Mouse (Mus musculus) limb, embryonic 11.5 days (tissue): Measurements from ENCODE around the gene Fhl2. TPM values are rescaled to one million over a fixed set of nuclear protein-coding genes. Genes with fewer than 3 reads are reported as not detected.

Experiments used
- ATAC-seq: fragments of 200-750 bp; cut with Nextera tagmentation; 2 replicates; pipeline ENCODE4 v1.8.0; 2017; ENCODE audit warnings: low read depth; ENCODE audit not compliant: insufficient number of reproducible peaks, low FRiP score, low TSS enrichment
- DNase-seq: peaks from one replicate; pipeline ENCODE4 v3.0.0-alpha.2; 2015; ENCODE audit warnings: low spot score
- H3K27ac ChIP-seq: fragments of 300-500 bp; sonication (generic); replicated peaks from 2 replicates; pipeline ENCODE4 v1.5.1; 2014; ENCODE audit warnings: low read depth, mild to moderate bottlenecking, low read length
- H3K27me3 ChIP-seq: fragments of 300-500 bp; sonication (generic); 2 replicates; pipeline ENCODE4 v1.6.1; 2014; ENCODE audit warnings: mild to moderate bottlenecking, low read length, mixed read lengths; ENCODE audit not compliant: control insufficient read depth, insufficient read depth
- H3K36me3 ChIP-seq: fragments of 300-500 bp; sonication (generic); 2 replicates; pipeline ENCODE4 v1.6.1; 2014; ENCODE audit warnings: mild to moderate bottlenecking, low read length, moderate library complexity, mixed read lengths; ENCODE audit not compliant: control insufficient read depth, insufficient read depth
- H3K4me1 ChIP-seq: fragments of 300-500 bp; sonication (generic); 2 replicates; pipeline ENCODE4 v1.6.1; 2014; ENCODE audit warnings: low read length, mixed read lengths; ENCODE audit not compliant: control insufficient read depth, insufficient read depth
- H3K4me2 ChIP-seq: fragments of 300-500 bp; sonication (generic); 2 replicates; pipeline ENCODE4 v1.6.1; 2014; ENCODE audit warnings: low read depth, mild to moderate bottlenecking, moderate library complexity; ENCODE audit not compliant: severe bottlenecking
- H3K4me3 ChIP-seq: fragments of 300-500 bp; sonication (generic); 2 replicates; pipeline ENCODE4 v1.5.1; 2014; ENCODE audit warnings: low read depth, low read length
- H3K9ac ChIP-seq: fragments of 300-500 bp; sonication (generic); 2 replicates; pipeline ENCODE4 v1.6.1; 2014; ENCODE audit warnings: mild to moderate bottlenecking, low read length
- H3K9me3 ChIP-seq: fragments of 300-500 bp; sonication (generic); 2 replicates; pipeline ENCODE4 v1.6.1; 2016; ENCODE audit warnings: low read length; ENCODE audit not compliant: control insufficient read depth
- WGBS: fragments of 180-500 bp; shearing (Covaris S2); extraction: QIAGEN DNeasy Blood & Tissue Kit; methylation state at CpG from one replicate; pipeline ENCODE4 v1.1.7; 2014; 5-methylcytosine and 5-hydroxymethylcytosine counted together
- polyA plus RNA-seq: library from polyadenylated mRNA; unstranded; fragments of >200 nt; fragmentation: Nextera tagmentation; extraction: Ambion mirVana; gene quantifications from 2 replicates; pipeline ENCODE4 v1.2.1, GENCODE M21; 2014

The Fhl2 gene
- polyA plus RNA-seq, 1 experiment from 2014 or later = 8.6 TPM

- Histone ChIP-seq H3K27me3 (no peaks in the 10 kb centered on the region), H3K4me1 (no peaks in the 10 kb centered on the region), H3K9ac (no peak overlapping the region), H3K36me3 (no peaks in the 10 kb centered on the region), H3K27ac (no peak overlapping the region), H3K4me3 (no peak overlapping the region), H3K4me2 (no peak overlapping the region), H3K9me3 (no peaks in the 10 kb centered on the region)
- 11% methylated on average over 2 of the region's 2 CpGs for WGBS
- ATAC-seq (no peak), DNase-seq (peak; percentile 31)
Measured at GRCm38 (mm10) chr1:43224171-43224570, 27.4 kb upstream of the Fhl2 start.

- ATAC-seq (no peak), DNase-seq (no peak)
- Histone ChIP-seq H3K4me2 (no peak overlapping the region), H3K4me3 (no peak overlapping the region), H3K27ac (no peak overlapping the region), H3K9me3 (no peaks in the 10 kb centered on the region), H3K4me1 (no peaks in the 10 kb centered on the region), H3K9ac (no peak overlapping the region), H3K36me3 (no peaks in the 10 kb centered on the region), H3K27me3 (no peaks in the 10 kb centered on the region)
- 93% methylated on average over 5 of the region's 5 CpGs for WGBS
Measured at GRCm38 (mm10) chr1:43223097-43223496, 26.3 kb upstream of the Fhl2 start.

GRCm38 (mm10) chr1:43218016-43218680 is 21.4 kb upstream of the Fhl2 start:
- Histone ChIP-seq H3K9me3 (no peaks in the 10 kb centered on the region), H3K27ac (no peak overlapping the region), H3K4me3 (no peak overlapping the region), H3K36me3 (no peaks in the 10 kb centered on the region), H3K4me1 (no peaks in the 10 kb centered on the region), H3K9ac (no peak overlapping the region), H3K27me3 (no peaks in the 10 kb centered on the region), H3K4me2 (no peak overlapping the region)
- WGBS = 83% methylated on average over 3 of the region's 3 CpGs
- no peak for ATAC-seq
- no peak for DNase-seq

- Histone ChIP-seq H3K4me1 (no peaks in the 10 kb centered on the region), H3K9ac (no peak overlapping the region), H3K9me3 (no peaks in the 10 kb centered on the region), H3K27ac (no peak overlapping the region; the same call in 1 of the 2 replicates), H3K4me3 (no peak overlapping the region), H3K4me2 (no peak overlapping the region), H3K36me3 (no peaks in the 10 kb centered on the region), H3K27me3 (no peaks in the 10 kb centered on the region)
- no peak for ATAC-seq
- 47% methylated on average over 3 of the region's 3 CpGs for WGBS
- no peak for DNase-seq
Measured at GRCm38 (mm10) chr1:43215601-43216000, 18.8 kb upstream of the Fhl2 start.

GRCm38 (mm10) chr1:43211274-43211673 is 14.5 kb upstream of the Fhl2 start:
- 68% methylated on average over 1 of the region's 1 CpGs for WGBS
- Histone ChIP-seq H3K27ac (no peak overlapping the region), H3K4me3 (no peak overlapping the region), H3K36me3 (no peaks in the 10 kb centered on the region), H3K9me3 (no peaks in the 10 kb centered on the region), H3K27me3 (no peaks in the 10 kb centered on the region), H3K4me1 (no peaks in the 10 kb centered on the region), H3K4me2 (no peak overlapping the region), H3K9ac (no peak overlapping the region)
- DNase-seq = no peak
- no peak for ATAC-seq

- Histone ChIP-seq H3K27ac (no peak overlapping the region), H3K4me3 (no peak overlapping the region), H3K9ac (no peak overlapping the region), H3K27me3 (no peaks in the 10 kb centered on the region), H3K36me3 (no peaks in the 10 kb centered on the region), H3K4me2 (no peak overlapping the region), H3K4me1 (no peaks in the 10 kb centered on the region), H3K9me3 (no peaks in the 10 kb centered on the region)
- WGBS = 82% methylated on average over 9 of the region's 9 CpGs
- ATAC-seq (no peak), DNase-seq (no peak)
Measured at GRCm38 (mm10) chr1:43210285-43210684, 13.5 kb upstream of the Fhl2 start.

GRCm38 (mm10) chr1:43207147-43207546 is 10.4 kb upstream of the Fhl2 start:
- ATAC-seq (no peak), DNase-seq (no peak)
- Histone ChIP-seq H3K9ac (no peak overlapping the region), H3K36me3 (no peaks in the 10 kb centered on the region), H3K27me3 (no peaks in the 10 kb centered on the region), H3K4me1 (no peaks in the 10 kb centered on the region), H3K9me3 (no peaks in the 10 kb centered on the region), H3K4me3 (no peak overlapping the region), H3K4me2 (no peak overlapping the region), H3K27ac (no peak overlapping the region)
- 94% methylated on average over 1 of the region's 1 CpGs for WGBS

- Histone ChIP-seq H3K36me3 (no peaks in the 10 kb centered on the region), H3K4me2 (no peak overlapping the region), H3K4me3 (no peak overlapping the region), H3K27ac (no peak overlapping the region), H3K9me3 (no peaks in the 10 kb centered on the region), H3K27me3 (no peaks in the 10 kb centered on the region), H3K9ac (no peak overlapping the region), H3K4me1 (no peaks in the 10 kb centered on the region)
- no peak for DNase-seq
- WGBS = 30% methylated on average over 5 of the region's 5 CpGs
- no peak for ATAC-seq
Measured at GRCm38 (mm10) chr1:43203282-43203681, 6.5 kb upstream of the Fhl2 start.

- DNase-seq (no peak), ATAC-seq (no peak)
- Histone ChIP-seq H3K4me3 (no peak overlapping the region), H3K27me3 (no peaks in the 10 kb centered on the region), H3K27ac (no peak overlapping the region), H3K9ac (no peak overlapping the region), H3K4me2 (no peak overlapping the region), H3K9me3 (no peaks in the 10 kb centered on the region), H3K4me1 (no peaks in the 10 kb centered on the region), H3K36me3 (no peaks in the 10 kb centered on the region)
Measured at GRCm38 (mm10) chr1:43202226-43202625, 5.4 kb upstream of the Fhl2 start.
